Mouse (Mus musculus) CH12.LX (cell line): ENCODE data around the gene Map6. TPM values are rescaled to one million over a fixed set of nuclear protein-coding genes. Genes with fewer than 3 reads are reported as not detected.

Source experiments
- DNase-seq: peaks from one replicate; pipeline ENCODE4 v3.0.0-alpha.2; 2013; ENCODE audit errors: extremely low read depth
- H3K27ac ChIP-seq: 2 replicates; pipeline ENCODE4 v1.5.1; 2012; ENCODE audit warnings: low read depth, mild to moderate bottlenecking, control low read depth, moderate library complexity; ENCODE audit not compliant: insufficient read depth
- H3K27me3 ChIP-seq: replicated peaks from 2 replicates; pipeline ENCODE3; 2012; ENCODE audit warnings: inconsistent platforms
- H3K36me3 ChIP-seq, 2 experiments: replicated peaks in 1 of 2; 2 replicates each; pipeline versions ENCODE3 to v1.6.1; 2012; ENCODE audit warnings: inconsistent platforms in 1 of 2, low read length in 1 of 2, mild to moderate bottlenecking in 1 of 2, mixed read lengths in 1 of 2, moderate library complexity in 1 of 2; ENCODE audit not compliant: control insufficient read depth in 1 of 2, insufficient read depth in 1 of 2
- H3K4me1 ChIP-seq, 2 experiments: 2 replicates each; pipeline ENCODE4 v1.6.1; 2012; ENCODE audit warnings: inconsistent platforms in 1 of 2, moderate library complexity in 1 of 2; ENCODE audit not compliant: insufficient read depth in 2 of 2, control insufficient read depth in 1 of 2
- H3K4me2 ChIP-seq: 2 replicates; pipeline ENCODE4 v1.6.1; 2012; ENCODE audit warnings: low read depth, mild to moderate bottlenecking, control low read depth; ENCODE audit not compliant: poor library complexity, insufficient read depth, severe bottlenecking
- H3K4me3 ChIP-seq, 3 experiments: fragments of 150-350 bp in 1 of 3; sonication (generic) in 1 of 3; replicated peaks in 1 of 3; 2 replicates each; pipeline versions ENCODE3 to v1.5.1; 2011 to 2012; ENCODE audit warnings: low read depth in 2 of 3, low read length in 2 of 3, mild to moderate bottlenecking in 2 of 3, moderate library complexity in 2 of 3, control low read depth in 1 of 3, improper control_type of control experiment in 1 of 3, inconsistent platforms in 1 of 3, mixed read lengths in 1 of 3; ENCODE audit not compliant: poor library complexity in 1 of 3
- H3K79me2 ChIP-seq: replicated peaks from 2 replicates; pipeline ENCODE4 v1.6.1; 2012; ENCODE audit warnings: mild to moderate bottlenecking, moderate library complexity; ENCODE audit not compliant: control insufficient read depth, poor library complexity, insufficient read depth, severe bottlenecking; ENCODE audit errors: extremely low read depth
- H3K9ac ChIP-seq: 2 replicates; pipeline ENCODE4 v1.6.1; 2012; ENCODE audit warnings: low read depth, mild to moderate bottlenecking, control low read depth, moderate library complexity; ENCODE audit not compliant: insufficient read depth
- H3K9me3 ChIP-seq: replicated peaks from 2 replicates; pipeline ENCODE3; 2012; ENCODE audit warnings: low read length, inconsistent platforms, mixed read lengths
- BHLHE40 ChIP-seq: IDR thresholded peaks from 2 replicates; pipeline ENCODE4 v1.6.1; 2011; ENCODE audit warnings: mild to moderate bottlenecking, low read depth, low read length, improper control_type of control experiment
- CHD1 ChIP-seq: IDR thresholded peaks from 2 replicates; pipeline ENCODE4 v1.6.1; 2012; ENCODE audit warnings: low read depth, low read length, improper control_type of control experiment, inconsistent platforms
- CTCF ChIP-seq, 2 experiments: IDR thresholded peaks in 1 of 2; conservative IDR thresholded peaks in 1 of 2; 2 replicates each; pipeline ENCODE4 v1.5.1; 2011 to 2012; ENCODE audit warnings: low read depth in 2 of 2, low read length in 2 of 2, improper control_type of control experiment in 1 of 2, inconsistent platforms in 1 of 2, mild to moderate bottlenecking in 1 of 2, moderate library complexity in 1 of 2
- E2F4 ChIP-seq: IDR thresholded peaks from 2 replicates; pipeline ENCODE4 v1.6.1; 2011; ENCODE audit warnings: low read depth, low read length, improper control_type of control experiment; ENCODE audit not compliant: insufficient replicate concordance
- JUN ChIP-seq: IDR thresholded peaks from 2 replicates; pipeline ENCODE4 v1.6.1; 2011; ENCODE audit warnings: low read depth, mild to moderate bottlenecking, low read length, improper control_type of control experiment, moderate library complexity; ENCODE audit not compliant: insufficient read depth
- KAT2A ChIP-seq: IDR thresholded peaks from 2 replicates; pipeline ENCODE4 v1.6.1; 2012; ENCODE audit warnings: low read length, improper control_type of control experiment, inconsistent platforms; ENCODE audit not compliant: insufficient replicate concordance
- MAFK ChIP-seq: IDR thresholded peaks from 2 replicates; pipeline ENCODE4 v1.6.1; 2011; ENCODE audit warnings: low read length, improper control_type of control experiment; ENCODE audit not compliant: insufficient replicate concordance
- MAX ChIP-seq: IDR thresholded peaks from 2 replicates; pipeline ENCODE4 v1.6.1; 2011; ENCODE audit warnings: low read length, improper control_type of control experiment
- MXI1 ChIP-seq: IDR thresholded peaks from 2 replicates; pipeline ENCODE4 v1.6.1; 2011; ENCODE audit warnings: mild to moderate bottlenecking, low read depth, low read length, improper control_type of control experiment
- NELFE ChIP-seq: IDR thresholded peaks from 2 replicates; pipeline ENCODE4 v1.6.1; 2011; ENCODE audit warnings: low read depth, low read length, improper control_type of control experiment
- NRF1 ChIP-seq: IDR thresholded peaks from 2 replicates; pipeline ENCODE4 v1.6.1; 2014; ENCODE audit warnings: low read depth, mild to moderate bottlenecking, inconsistent platforms, low read length, improper control_type of control experiment, moderate library complexity
- SIN3A ChIP-seq: IDR thresholded peaks from 2 replicates; pipeline ENCODE4 v1.6.1; 2012; ENCODE audit warnings: low read length, improper control_type of control experiment, inconsistent platforms
- SMC3 ChIP-seq: IDR thresholded peaks from 2 replicates; pipeline ENCODE4 v1.6.1; 2011; ENCODE audit warnings: low read depth, low read length, improper control_type of control experiment
- TBP ChIP-seq: conservative IDR thresholded peaks from 2 replicates; pipeline ENCODE4 v1.6.1; 2011; ENCODE audit warnings: low read depth, low read length, improper control_type of control experiment
- TCF12 ChIP-seq: IDR thresholded peaks from 2 replicates; pipeline ENCODE4 v1.6.1; 2014; ENCODE audit warnings: low read depth, mild to moderate bottlenecking, inconsistent platforms, low read length, improper control_type of control experiment
- UBTF ChIP-seq: IDR thresholded peaks from 2 replicates; pipeline ENCODE4 v1.6.1; 2012; ENCODE audit warnings: low read depth, mild to moderate bottlenecking, inconsistent platforms, low read length, improper control_type of control experiment, moderate library complexity
- USF1 ChIP-seq: IDR thresholded peaks from 2 replicates; pipeline ENCODE4 v1.6.1; 2014; ENCODE audit warnings: low read depth, mild to moderate bottlenecking, inconsistent platforms, low read length, improper control_type of control experiment
- USF2 ChIP-seq: conservative IDR thresholded peaks from 2 replicates; pipeline ENCODE4 v1.6.1; 2011; ENCODE audit warnings: low read depth, low read length, improper control_type of control experiment
- ZKSCAN1 ChIP-seq: IDR thresholded peaks from 2 replicates; pipeline ENCODE4 v1.6.1; 2012; ENCODE audit warnings: low read depth, inconsistent platforms, low read length, improper control_type of control experiment, borderline replicate concordance
- ZMIZ1 ChIP-seq: IDR thresholded peaks from 2 replicates; pipeline ENCODE4 v1.6.1; 2012; ENCODE audit warnings: low read depth, mild to moderate bottlenecking, inconsistent platforms, low read length, improper control_type of control experiment
- dilution Hi-C: fragments of 300-500 bp; cut with MboI; formaldehyde crosslinking; loops from 2 replicates; pipeline ENCODE4 v1.14.3; 2020; ENCODE audit warnings: low sequenced_read_pairs; ENCODE audit not compliant: extremely low pct_unique_long_range_greater_than_20kb, extremely low pct_ligation_motif_present
- in situ Hi-C: fragments of 300-500 bp; cut with MboI; formaldehyde crosslinking; loops from 3 replicates; pipeline ENCODE4 v1.14.3; 2019; ENCODE audit warnings: low sequenced_read_pairs, low pct_ligation_motif_present, low pct_unique_long_range_greater_than_20kb, mixed read lengths
- polyA plus RNA-seq: library from polyadenylated mRNA; unstranded; fragments of >175 nt; gene quantifications from 2 replicates; pipeline ENCODE4 v1.2.1, GENCODE M21; 2012; ENCODE audit warnings: low read depth; ENCODE audit not compliant: insufficient read length
- total RNA-seq, 2 experiments: library from RNA; depleted of rRNA; stranded (reverse); fragments of 300-350 nt in 1 of 2; fragments of >200 nt in 1 of 2; gene quantifications; 2 replicates each; pipeline ENCODE4 v1.2.3; 2012 to 2014

The Map6 gene
- total and polyA plus RNA-seq, 3 experiments: 0.32 to 1.4 (median 1.1) TPM

GRCm38 (mm10) chr7:99232571-99232970 lies 34.7 kb upstream of the Map6 start:
- no peak overlapping the region for H3K27ac ChIP-seq
- dilution Hi-C loops: no loop called here
- H3K9ac ChIP-seq: no peak overlapping the region
- TF ChIP-seq SMC3 (no peak), CTCF (conservative IDR thresholded peaks at IDR 0.05 in 1 of 2, IDR thresholded peaks at IDR 0.05 in 1 of 2; ENCODE audit: low read depth in 2 of 2, low read length in 2 of 2) (peak in 1 of 2 experiments; percentile 43; a peak in 2 of 4 replicates)
- H3K4me3 ChIP-seq: no peak overlapping the region
- H3K4me1 ChIP-seq: no peaks in the 10 kb centered on the region
- in situ Hi-C loops: no loop called here
- H3K4me2 ChIP-seq: no peak overlapping the region
- H3K36me3 ChIP-seq: no peaks in the 10 kb centered on the region
- H3K79me2 ChIP-seq: no peaks in the 10 kb centered on the region
- H3K27me3 ChIP-seq: peaks cover 3% of the 10 kb centered on the region
- no peaks in the 10 kb centered on the region for H3K9me3 ChIP-seq
- no peak for DNase-seq

GRCm38 (mm10) chr7:99234916-99235315 lies 32.3 kb upstream of the Map6 start:
- Histone ChIP-seq H3K4me3 (no peak overlapping the region), H3K4me2 (no peak overlapping the region), H3K79me2 (no peaks in the 10 kb centered on the region), H3K4me1 (no peaks in the 10 kb centered on the region), H3K36me3 (no peaks in the 10 kb centered on the region), H3K27me3 (peaks cover 15% of the 10 kb centered on the region), H3K9me3 (no peaks in the 10 kb centered on the region), H3K27ac (no peak overlapping the region), H3K9ac (no peak overlapping the region)
- dilution Hi-C loops: no loop called here
- DNase-seq: no peak
- TF ChIP-seq MAX (no peak), BHLHE40 (no peak), ZMIZ1 (no peak), MXI1 (no peak), NRF1 (no peak), UBTF (no peak), NELFE (no peak), TCF12 (no peak), SIN3A (no peak), TBP (no peak), ZKSCAN1 (no peak), USF1 (no peak), KAT2A (no peak), USF2 (no peak), MAFK (no peak), E2F4 (no peak), JUN (no peak), CHD1 (no peak)
- in situ Hi-C loops: no loop called here
